Mouse (Mus musculus): ENCODE results near the gene Pfn1. TPM values are rescaled to one million over a fixed set of nuclear protein-coding genes. Genes with fewer than 3 reads are reported as not detected.

Pfn1 gene
- polyA plus RNA-seq, 1 experiment from 2014 or later: 1,843 TPM

DNA sequence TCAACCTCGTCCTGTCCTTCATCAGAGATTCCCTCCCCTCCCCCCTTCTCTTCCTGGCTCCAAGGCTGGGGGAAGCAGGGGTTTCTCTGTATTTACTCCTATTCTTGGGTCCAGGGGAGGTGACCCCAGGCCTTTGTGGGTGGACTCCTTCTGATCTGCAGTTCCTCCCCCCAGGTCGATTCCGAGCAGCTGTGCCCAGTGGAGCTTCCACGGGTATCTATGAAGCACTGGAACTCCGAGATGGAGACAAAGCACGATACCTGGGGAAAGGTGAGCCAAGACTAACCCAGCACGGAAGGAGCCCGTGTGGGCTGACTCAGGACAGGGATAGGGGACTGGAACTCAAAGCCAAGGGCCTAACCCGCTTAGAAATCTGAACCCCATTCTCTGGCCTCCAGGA is 3.5 kb upstream of the Pfn1 start:
- H3K4me3 ChIP-seq: peak overlapping the region; percentile 99
- H3K36me3 ChIP-seq (replicated peaks): peaks cover 40% of the 10 kb centered on the region
- no peaks in the 10 kb centered on the region for H3K27me3 ChIP-seq (ENCODE audit: poor library complexity, severe bottlenecking)
- DNase-seq (ENCODE audit: extremely low spot score, low spot score): no peak
- 54% methylated on average over 9 of the region's 9 CpGs for WGBS
- no peaks in the 10 kb centered on the region for H3K9me3 ChIP-seq
- H3K4me1 ChIP-seq: peaks cover 46% of the 10 kb centered on the region
- H3K27ac ChIP-seq: peak overlapping the region; percentile 99

- WGBS: 54% methylated on average over 6 of the region's 6 CpGs
- DNase-seq (ENCODE audit: extremely low spot score, low spot score): no peak
- no peaks in the 10 kb centered on the region for H3K9me3 ChIP-seq
- no peaks in the 10 kb centered on the region for H3K27me3 ChIP-seq (ENCODE audit: poor library complexity, severe bottlenecking)
- peaks cover 49% of the 10 kb centered on the region for H3K4me1 ChIP-seq
- peak overlapping the region; percentile 99 for H3K4me3 ChIP-seq
- peak overlapping the region; percentile 99 for H3K27ac ChIP-seq
- H3K36me3 ChIP-seq (replicated peaks): peaks cover 40% of the 10 kb centered on the region
Measured at GRCm38 (mm10) chr11:70657573-70657972, 3.1 kb upstream of the Pfn1 start.

DNA sequence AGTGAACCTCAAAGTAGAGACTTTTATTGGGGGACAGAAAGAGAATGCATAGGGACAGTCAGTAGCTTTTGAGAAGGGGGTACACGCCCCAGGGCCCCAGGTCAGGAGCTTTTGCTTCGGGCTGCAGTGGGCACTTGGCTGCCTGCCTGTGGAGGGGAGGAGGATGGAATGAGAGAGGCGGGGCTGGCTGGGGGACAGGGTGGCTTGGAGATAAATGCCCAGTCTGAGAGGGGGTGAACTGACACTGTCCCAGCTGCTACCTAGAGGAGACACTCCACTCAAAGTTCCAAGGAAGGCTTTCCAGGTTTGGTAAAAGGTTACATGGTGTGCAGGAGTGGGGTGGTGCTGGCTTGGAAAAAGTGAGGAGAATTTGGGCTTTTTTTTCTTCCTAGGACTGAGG is 2.5 kb upstream of the Pfn1 start, which contains the start of gene Eno3:
Gene Eno3 (plus strand): TSS at position 239 of the 400 bp plus-strand sequence.
- Histone ChIP-seq H3K36me3 (replicated peaks) (peaks cover 40% of the 10 kb centered on the region), H3K9me3 (no peaks in the 10 kb centered on the region), H3K4me3 (peak within 1 kb of the TSS; percentile 99), H3K27ac (peak within 1 kb of the TSS; percentile 99), H3K4me1 (peaks cover 55% of the 10 kb centered on the region), H3K27me3 (ENCODE audit: poor library complexity, severe bottlenecking) (no peaks in the 10 kb centered on the region)
- peak; percentile 51 for DNase-seq (ENCODE audit: extremely low spot score, low spot score)
- 6% methylated on average over 3 of the region's 3 CpGs for WGBS

DNA sequence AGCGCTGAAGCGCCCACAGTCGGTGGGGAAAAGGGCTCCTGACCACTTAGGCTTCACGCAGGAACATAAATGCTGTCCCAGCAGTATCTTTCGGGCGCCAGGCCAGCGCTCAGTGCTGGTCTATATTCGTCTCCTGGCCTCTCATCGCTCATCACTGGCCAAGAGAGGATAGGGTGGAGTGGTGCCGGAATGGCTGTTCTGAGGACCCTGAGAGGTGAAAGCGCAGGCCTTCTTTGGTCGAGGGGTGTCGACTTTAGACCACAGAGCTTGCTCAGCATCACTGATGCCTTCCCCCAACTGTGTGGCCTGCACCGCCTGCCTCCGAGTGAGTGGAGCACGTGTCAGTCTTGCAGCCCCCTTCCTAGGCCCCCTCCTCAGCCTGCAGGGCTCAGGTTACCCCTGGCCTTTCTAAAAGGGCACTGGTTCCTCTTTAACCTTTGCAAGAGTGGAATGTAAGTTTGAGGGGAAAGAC is 2.0 kb upstream of the Pfn1 start:
- H3K4me3 ChIP-seq: peak overlapping the region; percentile 99
- 2% methylated on average over 16 of the region's 16 CpGs for WGBS
- H3K4me1 ChIP-seq: peaks cover 60% of the 10 kb centered on the region
- peak; percentile 60 for DNase-seq (ENCODE audit: extremely low spot score, low spot score)
- no peaks in the 10 kb centered on the region for H3K9me3 ChIP-seq
- peak overlapping the region; percentile 99 for H3K27ac ChIP-seq
- H3K27me3 ChIP-seq (ENCODE audit: poor library complexity, severe bottlenecking): no peaks in the 10 kb centered on the region
- H3K36me3 ChIP-seq (replicated peaks): peaks cover 40% of the 10 kb centered on the region

- peak overlapping the region; percentile 99 for H3K4me3 ChIP-seq
- no peaks in the 10 kb centered on the region for H3K9me3 ChIP-seq
- peaks cover 40% of the 10 kb centered on the region for H3K36me3 ChIP-seq (replicated peaks)
- H3K27ac ChIP-seq: peak overlapping the region; percentile 99
- peaks cover 67% of the 10 kb centered on the region for H3K4me1 ChIP-seq
- under 1% methylated on average over 61 of the region's 61 CpGs for WGBS
- peak; percentile 69 for DNase-seq (ENCODE audit: extremely low spot score, low spot score)
- no peaks in the 10 kb centered on the region for H3K27me3 ChIP-seq (ENCODE audit: poor library complexity, severe bottlenecking)
Measured at GRCm38 (mm10) chr11:70655571-70656455, 1.4 kb upstream of the Pfn1 start.

DNA sequence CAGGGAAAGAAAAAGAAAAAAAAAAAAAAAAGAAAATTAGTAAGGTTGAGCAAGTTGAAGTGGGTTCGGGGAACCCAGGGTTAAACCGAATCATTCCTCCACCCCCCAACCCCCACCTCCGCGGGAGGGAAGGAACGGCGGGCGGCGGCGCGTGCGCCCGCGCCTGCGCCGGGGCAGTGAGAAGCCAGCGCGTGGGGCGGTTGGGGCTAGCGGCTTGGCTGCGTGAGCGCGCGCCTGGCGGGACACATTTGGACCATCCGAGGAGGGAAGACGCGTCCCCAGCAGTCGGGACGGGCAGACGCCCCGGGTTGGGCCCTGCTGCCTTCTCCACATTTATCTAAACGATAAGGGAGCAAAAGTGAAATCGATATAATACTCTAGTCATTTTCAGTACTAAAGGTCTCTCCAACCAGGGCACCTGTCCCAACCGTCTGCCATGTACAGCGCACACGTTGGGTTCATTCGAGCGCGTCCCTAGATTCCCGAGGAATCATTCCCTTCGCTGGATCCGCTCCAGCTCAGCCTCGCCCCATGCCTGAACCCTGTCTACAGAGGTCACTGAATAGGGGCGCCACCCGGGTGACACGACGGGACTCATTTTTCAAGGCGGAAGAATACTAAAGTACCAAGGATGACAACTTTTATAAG is 603 bp upstream of the Pfn1 start:
- Histone ChIP-seq H3K9me3 (no peaks in the 10 kb centered on the region), H3K4me1 (peaks cover 71% of the 10 kb centered on the region), H3K36me3 (replicated peaks) (peaks cover 40% of the 10 kb centered on the region), H3K27ac (peak overlapping the region; percentile 99), H3K4me3 (peak overlapping the region; percentile 99), H3K27me3 (ENCODE audit: poor library complexity, severe bottlenecking) (no peaks in the 10 kb centered on the region)
- peak; percentile 81 for DNase-seq (ENCODE audit: extremely low spot score, low spot score)
- whole genome bisulfite sequencing: 0% methylated on average over 48 of the region's 48 CpGs

- peaks cover 79% of the 10 kb centered on the region for H3K4me1 ChIP-seq
- no peaks in the 10 kb centered on the region for H3K27me3 ChIP-seq (ENCODE audit: poor library complexity, severe bottlenecking)
- peak overlapping the region; percentile 99 for H3K4me3 ChIP-seq
- peak; percentile 82 for DNase-seq (ENCODE audit: extremely low spot score, low spot score)
- peak overlapping the region; percentile 99 for H3K27ac ChIP-seq
- under 1% methylated on average over 62 of the region's 63 CpGs for WGBS
- peaks cover 47% of the 10 kb centered on the region for H3K36me3 ChIP-seq (replicated peaks)
- H3K9me3 ChIP-seq: no peaks in the 10 kb centered on the region
Measured at GRCm38 (mm10) chr11:70653345-70654197, 873 bp downstream of the Pfn1 start.

GRCm38 (mm10) chr11:70652884-70653344 is 1.5 kb downstream of the Pfn1 start:
- peaks cover 51% of the 10 kb centered on the region for H3K36me3 ChIP-seq (replicated peaks)
- H3K27me3 ChIP-seq (ENCODE audit: poor library complexity, severe bottlenecking): no peaks in the 10 kb centered on the region
- H3K4me3 ChIP-seq: peak overlapping the region; percentile 99
- no peak for DNase-seq (ENCODE audit: extremely low spot score, low spot score)
- peak overlapping the region; percentile 99 for H3K27ac ChIP-seq
- H3K4me1 ChIP-seq: peaks cover 79% of the 10 kb centered on the region
- WGBS: 62% methylated on average over 6 of the region's 6 CpGs
- H3K9me3 ChIP-seq: no peaks in the 10 kb centered on the region

DNA sequence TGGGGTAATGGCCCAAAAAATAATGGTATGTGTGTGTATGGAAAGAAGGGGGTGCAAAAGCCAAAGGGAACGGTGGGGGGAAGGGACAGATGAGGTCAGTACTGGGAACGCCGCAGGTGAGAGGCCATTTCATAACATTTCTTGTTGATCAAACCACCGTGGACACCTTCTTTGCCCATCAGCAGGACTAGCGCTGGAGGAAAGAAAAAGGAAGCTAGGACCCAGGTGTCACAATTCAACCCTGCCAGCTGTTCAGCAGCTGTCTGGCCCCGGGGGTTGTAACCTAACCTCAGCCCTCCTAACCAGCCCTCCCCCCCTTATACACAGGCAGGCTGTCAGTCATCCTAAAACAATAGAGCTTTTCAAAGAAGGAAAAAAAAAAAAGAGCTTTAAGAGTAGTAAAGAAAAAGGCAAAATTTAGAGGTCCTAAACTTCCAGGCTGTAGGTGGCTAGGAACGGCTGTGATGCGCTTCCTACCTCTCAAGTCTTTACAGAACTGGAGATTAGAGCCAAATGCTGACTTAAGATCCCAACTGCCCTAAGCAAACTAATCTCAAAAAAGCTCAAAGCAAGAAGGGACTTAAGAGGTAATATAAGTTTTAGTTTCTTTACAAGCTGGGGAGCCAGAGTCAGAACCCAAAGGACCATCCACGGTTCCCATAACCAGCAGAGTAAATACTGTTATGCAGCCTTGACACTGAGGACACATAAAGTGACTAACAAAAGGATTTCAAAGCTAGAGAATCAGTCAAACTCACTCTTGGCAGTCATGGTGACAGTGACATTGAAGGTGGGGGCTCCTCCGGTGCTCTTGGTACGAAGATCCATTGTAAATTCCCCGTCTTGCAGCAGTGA is 2.2 kb downstream of the Pfn1 start:
- Histone ChIP-seq H3K27me3 (ENCODE audit: poor library complexity, severe bottlenecking) (no peaks in the 10 kb centered on the region), H3K36me3 (replicated peaks) (peaks cover 51% of the 10 kb centered on the region), H3K4me3 (peak overlapping the region; percentile 99), H3K27ac (peak overlapping the region; percentile 99; the same call in 1 of the 2 replicates), H3K9me3 (no peaks in the 10 kb centered on the region), H3K4me1 (peaks cover 75% of the 10 kb centered on the region)
- no peak for DNase-seq (ENCODE audit: extremely low spot score, low spot score)
- 76% methylated on average over 12 of the region's 12 CpGs for WGBS

- 87% methylated on average over 2 of the region's 2 CpGs for WGBS
- Histone ChIP-seq H3K27me3 (ENCODE audit: poor library complexity, severe bottlenecking) (no peaks in the 10 kb centered on the region), H3K9me3 (no peaks in the 10 kb centered on the region), H3K36me3 (replicated peaks) (peaks cover 51% of the 10 kb centered on the region), H3K4me1 (peaks cover 71% of the 10 kb centered on the region), H3K27ac (no peak overlapping the region), H3K4me3 (peak overlapping the region; percentile 17; the same call in 1 of the 2 replicates)
- no peak for DNase-seq (ENCODE audit: extremely low spot score, low spot score)
Measured at GRCm38 (mm10) chr11:70651391-70651790, 3.1 kb downstream of the Pfn1 start.

- Histone ChIP-seq H3K4me3 (peak overlapping the region; percentile 17), H3K27ac (no peak overlapping the region), H3K9me3 (no peaks in the 10 kb centered on the region), H3K4me1 (peaks cover 71% of the 10 kb centered on the region), H3K27me3 (ENCODE audit: poor library complexity, severe bottlenecking) (no peaks in the 10 kb centered on the region), H3K36me3 (replicated peaks) (peaks cover 55% of the 10 kb centered on the region)
- no peak for DNase-seq (ENCODE audit: extremely low spot score, low spot score)
- 85% methylated on average over 12 of the region's 12 CpGs for WGBS
Measured at GRCm38 (mm10) chr11:70650322-70651175, 3.9 kb downstream of the Pfn1 start.
